ENCODE assay signal across 24 mouse cellular contexts in genomic region chr5:14162579-14162978, GRCm38 (mm10).
DNase-seq lines count a peak whose midpoint lies in the region; ATAC-seq and TF ChIP-seq lines count a peak whose summit lies in the region.
"Had no signal": no experiment of that assay in that cellular context is flagged by ENCODE, and none has a peak within 500 bp of the region (broad histone marks: within the 10 kb centered on the region; RNA-seq: fewer than 3 reads in every experiment).

No protein-coding gene starts in this region.

- H3K27me3 ChIP-seq in hindbrain, embryonic 13.5 days: no peaks in the 10 kb centered on the region
- no peaks in the 10 kb centered on the region for H3K27me3 ChIP-seq in hindbrain, embryonic 11.5 days (ENCODE audit: control insufficient read depth, insufficient read depth, low read length)
- no peaks in the 10 kb centered on the region for H3K27me3 ChIP-seq in neural tube, embryonic 13.5 days
- H3K27me3 ChIP-seq in neural tube, embryonic 15.5 days (replicated peaks): no peaks in the 10 kb centered on the region
- no peaks in the 10 kb centered on the region for H3K27me3 ChIP-seq in myocyte (ENCODE audit: control insufficient read depth, insufficient read depth, insufficient read length)
- H3K27me3 ChIP-seq: kidney, embryonic 15.5 days; megakaryocyte, embryonic 14.5 days; neural tube, embryonic 12.5 days had no signal

- ATAC-seq in hindbrain, embryonic 13.5 days (ENCODE audit: low FRiP score): peak; percentile 50; the same call in 1 of the 2 replicates
- no peak for ATAC-seq in hindbrain, embryonic 11.5 days (ENCODE audit: low FRiP score)
- peak; percentile 56; the same call in 1 of the 2 replicates for ATAC-seq in neural tube, embryonic 13.5 days (ENCODE audit: low read depth)
- no peak for ATAC-seq in neural tube, embryonic 15.5 days (ENCODE audit: low FRiP score)
- ATAC-seq in erythroblast, adult 5-6 weeks (replicated peaks; ENCODE audit: low FRiP score, poor library complexity, severe bottlenecking): no peak
- ATAC-seq: CD4-positive, CD25-positive, alpha-beta regulatory T cell, adult 4 months; forebrain, embryonic 16.5 days; midbrain, embryonic 16.5 days had no signal

- no peaks in the 10 kb centered on the region for H3K9me3 ChIP-seq in hindbrain, embryonic 13.5 days
- H3K9me3 ChIP-seq in hindbrain, embryonic 11.5 days (ENCODE audit: control insufficient read depth, low read length): no peaks in the 10 kb centered on the region
- H3K9me3 ChIP-seq in neural tube, embryonic 13.5 days: no peaks in the 10 kb centered on the region
- no peaks in the 10 kb centered on the region for H3K9me3 ChIP-seq in neural tube, embryonic 15.5 days (replicated peaks)
- H3K9me3 ChIP-seq: G1E; kidney, embryonic 15.5 days; limb, embryonic 10.5 days; megakaryocyte, embryonic 14.5 days; neural tube, embryonic 12.5 days had no signal

- TF ChIP-seq POLR2A in myocyte (IDR thresholded peaks at IDR 0.05; ENCODE audit: insufficient read length, low read depth): no peak

- H3K9ac ChIP-seq in hindbrain, embryonic 13.5 days: no peak overlapping the region
- no peak overlapping the region for H3K9ac ChIP-seq in hindbrain, embryonic 11.5 days (ENCODE audit: low read depth, low read length)
- H3K9ac ChIP-seq in neural tube, embryonic 13.5 days: no peak overlapping the region
- H3K9ac ChIP-seq in neural tube, embryonic 15.5 days (replicated peaks): no peak overlapping the region
- H3K9ac ChIP-seq: kidney, embryonic 15.5 days; neural tube, embryonic 12.5 days had no signal

- no peak overlapping the region for H3K4me3 ChIP-seq in hindbrain, embryonic 13.5 days
- H3K4me3 ChIP-seq in hindbrain, embryonic 11.5 days (ENCODE audit: low read depth, low read length): no peak overlapping the region
- H3K4me3 ChIP-seq in neural tube, embryonic 13.5 days: no peak overlapping the region
- no peak overlapping the region for H3K4me3 ChIP-seq in neural tube, embryonic 15.5 days (replicated peaks)
- no peak overlapping the region for H3K4me3 ChIP-seq in myocyte
- H3K4me3 ChIP-seq: erythroblast, embryonic 14.5 days; kidney, embryonic 15.5 days; limb, embryonic 10.5 days; megakaryocyte, embryonic 14.5 days; neural tube, embryonic 12.5 days had no signal

- H3K27ac ChIP-seq in hindbrain, embryonic 13.5 days: no peak overlapping the region
- no peak overlapping the region for H3K27ac ChIP-seq in hindbrain, embryonic 11.5 days (ENCODE audit: low read depth, low read length)
- H3K27ac ChIP-seq in neural tube, embryonic 13.5 days (replicated peaks): no peak overlapping the region
- no peak overlapping the region for H3K27ac ChIP-seq in neural tube, embryonic 15.5 days (replicated peaks)
- H3K27ac ChIP-seq: kidney, embryonic 15.5 days; limb, embryonic 10.5 days; neural tube, embryonic 12.5 days had no signal

- 61% methylated on average over 5 of the region's 5 CpGs for WGBS in hindbrain, embryonic 13.5 days
- WGBS in hindbrain, embryonic 11.5 days: 90% methylated on average over 5 of the region's 5 CpGs
- 51% methylated on average over 5 of the region's 5 CpGs for WGBS in neural tube, embryonic 13.5 days
- WGBS in neural tube, embryonic 15.5 days: 38% methylated on average over 5 of the region's 5 CpGs

- H3K4me1 ChIP-seq in hindbrain, embryonic 13.5 days (replicated peaks): peaks cover 7% of the 10 kb centered on the region; the same call in 1 of the 2 replicates
- no peaks in the 10 kb centered on the region for H3K4me1 ChIP-seq in hindbrain, embryonic 11.5 days (replicated peaks; ENCODE audit: control insufficient read depth, insufficient read depth, low read length)
- H3K4me1 ChIP-seq in neural tube, embryonic 13.5 days (replicated peaks): peaks cover 7% of the 10 kb centered on the region; the same call in 1 of the 2 replicates
- H3K4me1 ChIP-seq in neural tube, embryonic 15.5 days: no peaks in the 10 kb centered on the region
- H3K4me1 ChIP-seq: kidney, embryonic 15.5 days; limb, embryonic 10.5 days; megakaryocyte, embryonic 14.5 days; neural tube, embryonic 12.5 days had no signal

- H3K79me2 ChIP-seq in myocyte (ENCODE audit: control insufficient read depth, insufficient read depth): no peaks in the 10 kb centered on the region

- H3ac ChIP-seq in myocyte (ENCODE audit: control insufficient read depth, insufficient read length): no peak overlapping the region

- H3K36me3 ChIP-seq in hindbrain, embryonic 13.5 days: no peaks in the 10 kb centered on the region
- no peaks in the 10 kb centered on the region for H3K36me3 ChIP-seq in hindbrain, embryonic 11.5 days (ENCODE audit: control insufficient read depth, insufficient read depth, low read length)
- no peaks in the 10 kb centered on the region for H3K36me3 ChIP-seq in neural tube, embryonic 13.5 days
- no peaks in the 10 kb centered on the region for H3K36me3 ChIP-seq in neural tube, embryonic 15.5 days
- H3K36me3 ChIP-seq in myocyte (ENCODE audit: control insufficient read depth, insufficient read depth): peaks cover 8% of the 10 kb centered on the region
- H3K36me3 ChIP-seq: G1E; kidney, embryonic 15.5 days; limb, embryonic 10.5 days; neural tube, embryonic 12.5 days had no signal

- no peak for DNase-seq in hindbrain, embryonic 11.5 days (ENCODE audit: low spot score)
- peak; percentile 61 for DNase-seq in Muller cell, postnatal 12 days (ENCODE audit: inconsistent ontology term)
- DNase-seq in right cerebral cortex, postnatal 25 days: no peak
- DNase-seq: adrenal gland, postnatal 10 days; cerebellum, adult 9-11 months; lung, postnatal 10 days; right cerebral cortex, postnatal 4 days; thymus, adult 2 months had no signal

- H3K4me2 ChIP-seq in hindbrain, embryonic 13.5 days: no peak overlapping the region
- no peak overlapping the region for H3K4me2 ChIP-seq in hindbrain, embryonic 11.5 days (replicated peaks; ENCODE audit: low read depth, low read length)
- no peak overlapping the region for H3K4me2 ChIP-seq in neural tube, embryonic 13.5 days
- no peak overlapping the region for H3K4me2 ChIP-seq in neural tube, embryonic 15.5 days
- H3K4me2 ChIP-seq in myocyte (ENCODE audit: low read depth): peak overlapping the region; percentile 1
- H3K4me2 ChIP-seq: heart, embryonic 11.5 days; kidney, embryonic 15.5 days; liver, embryonic 11.5 days; neural tube, embryonic 12.5 days had no signal

TF ChIP-seq in myocyte, 11 proteins besides CTCF, POLR2A, EP300 and RAD21:
- TF ChIP-seq CEBPB (IDR thresholded peaks at IDR 0.05; ENCODE audit: insufficient read depth, poor library complexity, severe bottlenecking): no peak
- TF ChIP-seq USF1 (IDR thresholded peaks at IDR 0.05; ENCODE audit: low read depth): no peak
- TF ChIP-seq SRF (IDR thresholded peaks at IDR 0.05; ENCODE audit: control insufficient read depth, insufficient read length, low read depth): no peak
- TF ChIP-seq MAX (IDR thresholded peaks at IDR 0.05; ENCODE audit: low read depth): no peak
- TF ChIP-seq REST (IDR thresholded peaks at IDR 0.05; ENCODE audit: insufficient read depth, insufficient read length): no peak
- no peak for TF ChIP-seq E2F4 (IDR thresholded peaks at IDR 0.05; ENCODE audit: insufficient read depth)
- TF ChIP-seq POLR2AphosphoS2 (IDR thresholded peaks at IDR 0.05; ENCODE audit: insufficient read length, low read depth): no peak
- TF ChIP-seq MYOG (IDR thresholded peaks at IDR 0.05; ENCODE audit: control insufficient read depth in 1 of 3, insufficient read depth in 1 of 3, insufficient read length in 2 of 3, low read depth in 2 of 3): no peak
- no peak for TF ChIP-seq TCF12 (IDR thresholded peaks at IDR 0.05; ENCODE audit: insufficient read depth, poor library complexity, severe bottlenecking)
- no peak for TF ChIP-seq TCF3 (IDR thresholded peaks at IDR 0.05; ENCODE audit: insufficient read length, low read depth)

Comparison
In these comparisons a context has a peak if more than half of its experiments do, and no peak if none do; other contexts are left out.
1. ATAC-seq: peak in hindbrain, embryonic 13.5 days (single experiment) and neural tube, embryonic 13.5 days (single experiment); none in hindbrain, embryonic 11.5 days (single experiment), neural tube, embryonic 15.5 days (single experiment) and erythroblast, adult 5-6 weeks (single experiment).